Mouse (Mus musculus): ENCODE results near the gene Mrgprd. TPM values are rescaled to one million over a fixed set of nuclear protein-coding genes. Genes with fewer than 3 reads are reported as not detected.

The Mrgprd gene
- total RNA-seq (2021) = not detected

DNA sequence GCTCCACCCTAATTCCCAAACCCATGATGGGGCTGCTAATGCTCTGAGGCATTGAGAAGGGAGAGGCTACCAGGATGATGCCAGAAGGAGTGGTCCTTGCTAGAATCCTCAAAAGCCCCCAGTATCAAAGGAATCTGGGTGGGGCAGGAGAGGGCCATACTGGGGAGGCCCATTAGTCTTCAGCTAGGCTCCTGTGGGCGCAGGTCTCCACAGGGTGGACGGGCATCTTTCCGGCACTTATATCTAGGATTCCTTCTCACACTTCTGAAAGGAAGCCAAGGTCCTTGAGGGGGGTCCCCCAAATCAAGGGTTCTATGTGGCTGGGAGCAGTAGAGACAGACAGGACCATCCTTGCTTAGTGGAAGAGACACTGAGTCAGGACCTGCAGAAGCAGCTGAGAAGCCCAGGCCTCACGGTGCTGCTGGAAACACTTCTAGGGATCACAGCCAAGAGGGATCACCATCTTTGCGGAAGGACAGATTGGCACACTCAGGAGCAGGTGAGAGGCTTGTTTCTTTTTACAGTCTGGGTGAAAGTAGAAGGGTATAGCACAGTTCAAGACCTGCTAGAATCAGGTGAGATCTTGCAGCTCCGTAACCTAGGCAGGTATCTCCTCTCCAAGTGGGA, at the start of gene Mrgprd:
Gene Mrgprd, plus strand, starts transcription at position 51 of the 627 bp plus-strand sequence.
- intact Hi-C loops (cut with DNase I) = no loop called here

DNA sequence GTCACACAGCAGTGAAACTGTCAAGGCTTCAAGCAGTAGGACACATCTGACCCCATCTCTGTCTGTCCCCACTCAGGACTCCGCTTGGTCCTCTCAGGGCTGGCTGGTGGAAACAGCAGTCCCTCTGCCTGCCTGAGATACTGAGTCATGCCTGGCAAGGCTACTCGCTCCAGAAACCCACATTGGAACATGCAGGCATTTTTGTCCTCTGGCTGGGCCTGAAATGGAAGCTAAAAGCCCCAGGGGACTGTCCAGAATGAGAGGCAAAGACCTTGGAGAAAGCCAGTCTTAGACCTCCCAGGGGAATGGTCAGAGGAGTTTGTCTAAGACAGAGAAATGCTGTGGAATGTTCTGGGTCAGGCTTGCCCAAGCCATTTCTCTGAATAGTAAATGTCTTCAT, 48.6 kb upstream of the Mrgprd start:
- DNase-seq = no peak
- intact Hi-C loops (cut with DNase I) = no loop called here

More for the DNA sequence above, at the start of gene Mrgprd:
- DNase-seq = no peak

DNA sequence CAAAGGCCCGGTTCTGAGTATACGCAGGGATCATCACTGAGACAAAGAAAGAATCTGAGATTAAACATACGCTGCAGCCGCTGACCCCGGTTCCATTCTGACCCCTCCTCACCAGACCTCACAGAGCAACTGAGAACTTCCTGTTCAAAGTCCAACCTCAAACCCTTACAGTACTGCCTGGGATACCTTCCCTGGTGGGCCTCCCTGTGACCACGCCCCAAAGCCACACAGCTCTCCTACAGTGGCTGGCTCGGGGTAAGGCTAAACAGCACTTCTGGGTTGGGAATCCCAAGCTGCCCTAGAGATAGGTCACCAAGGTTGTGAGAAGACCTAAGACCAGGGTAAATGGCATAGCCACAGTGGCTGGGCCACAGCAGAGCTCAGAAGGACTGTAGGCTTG, 45.7 kb upstream of the Mrgprd start:
- intact Hi-C loops (cut with DNase I) = no loop called here

GRCm38 (mm10) chr7:145270955-145271354, 43.7 kb upstream of the Mrgprd start:
- DNase-seq = no peak
- intact Hi-C loops (cut with DNase I) = no loop called here

More for the DNA sequence above, 45.7 kb upstream of the Mrgprd start:
- no peak for DNase-seq

GRCm38 (mm10) chr7:145275488-145275887, 39.1 kb upstream of the Mrgprd start:
- intact Hi-C loops (cut with DNase I) = no loop called here
- DNase-seq = no peak

GRCm38 (mm10) chr7:145281396-145281795, 33.2 kb upstream of the Mrgprd start:
- intact Hi-C loops (cut with DNase I) = no loop called here

GRCm38 (mm10) chr7:145283041-145283440, 31.6 kb upstream of the Mrgprd start:
- intact Hi-C loops (cut with DNase I) = no loop called here
- no peak for DNase-seq

More at GRCm38 (mm10) chr7:145281396-145281795, 33.2 kb upstream of the Mrgprd start:
- DNase-seq = no peak

GRCm38 (mm10) chr7:145283487-145284187, 31.0 kb upstream of the Mrgprd start, which contains the start of gene Tpcn2:
Tpcn2 (minus strand) TSS chr7:145284011.
- peak; percentile 94 for DNase-seq
- intact Hi-C loops (cut with DNase I) = no loop called here

DNA sequence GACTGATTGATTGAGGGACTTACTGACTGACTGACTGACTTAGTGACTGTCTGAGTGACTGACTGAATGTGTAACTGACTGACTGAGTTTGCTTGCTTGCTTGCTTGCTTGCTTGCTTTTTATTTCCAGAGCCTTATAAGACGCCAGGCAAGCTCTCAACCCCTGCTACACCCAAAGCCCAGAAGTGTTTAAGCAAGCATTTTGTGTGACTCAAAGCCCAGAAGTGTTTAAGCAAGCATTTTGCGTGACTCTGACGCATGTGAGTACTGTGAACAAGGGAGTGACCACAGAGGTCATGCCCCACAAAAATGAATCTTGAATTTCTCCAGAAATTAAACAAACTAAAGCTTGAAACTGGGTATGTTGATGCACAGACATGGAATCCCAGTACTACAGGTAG, 30.3 kb upstream of the Mrgprd start:
- intact Hi-C loops (cut with DNase I) = no loop called here
- no peak for DNase-seq

DNA sequence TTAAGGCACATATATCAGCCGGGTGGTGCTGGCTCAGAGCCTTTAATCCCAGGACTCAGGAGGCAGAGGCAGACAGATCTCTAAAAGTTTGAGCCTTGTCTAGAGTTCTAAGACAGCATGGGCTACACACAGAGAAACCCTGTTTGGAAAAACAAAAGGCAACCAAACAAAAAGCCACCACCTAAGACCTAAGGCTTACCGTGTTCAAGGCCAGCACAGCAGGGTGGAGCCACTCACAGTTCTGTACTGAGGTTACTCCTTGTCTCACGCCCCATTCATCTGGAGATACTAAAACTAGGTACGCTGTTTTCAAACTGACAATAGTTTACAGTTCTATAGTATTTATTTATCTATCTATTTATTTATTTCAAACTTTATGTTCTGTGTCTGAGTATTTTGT, 29.2 kb upstream of the Mrgprd start:
- intact Hi-C loops (cut with DNase I) = no loop called here

GRCm38 (mm10) chr7:145287410-145287809, 27.2 kb upstream of the Mrgprd start:
- peak; percentile 41 for DNase-seq
- intact Hi-C loops (cut with DNase I) = no loop called here

More for the DNA sequence above, 29.2 kb upstream of the Mrgprd start:
- no peak for DNase-seq

GRCm38 (mm10) chr7:145289302-145289701, 25.3 kb upstream of the Mrgprd start:
- peak; percentile 64 for DNase-seq
- intact Hi-C loops (cut with DNase I) = no loop called here

DNA sequence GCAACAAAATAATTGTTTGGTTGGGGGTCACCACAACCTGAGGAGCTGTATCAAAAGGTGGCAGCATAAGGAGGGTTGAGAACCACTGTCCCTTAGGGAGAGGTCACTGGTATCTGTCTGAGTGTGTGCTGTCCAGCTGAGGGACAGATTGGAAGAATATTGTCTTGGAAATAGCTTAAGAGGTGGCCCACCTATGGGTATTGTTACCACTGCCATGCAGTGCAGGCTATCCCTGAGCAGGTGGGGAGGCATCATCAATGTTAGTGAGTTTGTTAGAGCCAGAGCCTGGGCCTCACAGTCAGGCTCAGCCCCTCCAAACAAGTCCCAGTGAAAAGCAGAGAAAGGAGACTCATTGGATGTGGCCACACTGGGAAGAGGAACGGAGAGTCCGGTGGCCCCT, 22.8 kb upstream of the Mrgprd start:
- intact Hi-C loops (cut with DNase I) = no loop called here
- no peak for DNase-seq

DNA sequence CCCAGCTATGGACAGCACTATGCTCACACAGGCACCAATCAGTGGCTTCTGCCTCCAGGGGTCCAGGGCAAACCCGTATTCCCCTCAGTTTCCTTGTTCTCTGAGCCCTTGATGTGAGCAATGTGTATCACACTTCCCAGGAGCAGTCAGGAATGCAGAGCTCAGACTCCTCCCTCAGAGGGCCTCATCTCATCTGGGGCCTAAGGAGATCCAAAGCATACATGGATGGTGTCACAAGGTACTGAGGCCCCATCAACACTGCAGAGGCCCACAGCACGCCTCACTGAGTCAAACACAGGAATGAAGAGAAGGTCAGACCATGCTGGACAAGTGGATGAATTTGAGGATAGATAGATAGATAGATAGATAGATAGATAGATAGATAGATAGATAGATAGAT, 21.9 kb upstream of the Mrgprd start:
- intact Hi-C loops (cut with DNase I) = no loop called here
- no peak for DNase-seq

GRCm38 (mm10) chr7:145293859-145294258, 20.8 kb upstream of the Mrgprd start:
- no peak for DNase-seq
- intact Hi-C loops (cut with DNase I) = no loop called here

GRCm38 (mm10) chr7:145298666-145299490, 15.8 kb upstream of the Mrgprd start:
- no peak for DNase-seq
- intact Hi-C loops (cut with DNase I) = no loop called here

GRCm38 (mm10) chr7:145299562-145300320, 14.9 kb upstream of the Mrgprd start:
- DNase-seq = peak; percentile 73

GRCm38 (mm10) chr7:145300321-145301007, 14.2 kb upstream of the Mrgprd start, which contains the start of gene Mrgprf:
Mrgprf (plus strand) TSS chr7:145300828.
- peak; percentile 38 for DNase-seq
- intact Hi-C loops (cut with DNase I) = no loop called here

More at GRCm38 (mm10) chr7:145299562-145300320, 14.9 kb upstream of the Mrgprd start:
- intact Hi-C loops (cut with DNase I) = no loop called here

- intact Hi-C loops (cut with DNase I) = no loop called here
- no peak for DNase-seq
Measured at GRCm38 (mm10) chr7:145301008-145301340, 13.7 kb upstream of the Mrgprd start.
